Mouse (Mus musculus): Measurements from ENCODE around the gene Rasgef1c.

DNA sequence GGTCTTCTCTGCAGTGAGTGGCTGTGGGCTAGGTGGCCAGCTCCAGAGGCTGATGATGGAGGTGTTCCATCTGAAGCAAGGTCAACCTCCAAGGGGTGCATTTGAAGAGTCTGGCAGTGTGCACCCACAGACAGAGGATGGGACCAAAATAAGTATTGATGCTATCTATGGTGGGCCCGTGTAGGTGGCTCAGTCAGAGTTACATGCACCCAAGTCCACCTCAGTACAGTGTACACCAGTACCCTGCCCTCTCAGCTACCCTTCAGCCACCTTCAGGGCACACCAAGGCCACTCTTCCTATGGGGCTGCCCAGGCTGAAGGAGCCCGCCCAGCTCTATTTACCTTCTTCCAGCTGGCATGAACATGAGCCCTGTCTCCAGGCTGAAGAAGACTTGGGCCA, 68.1 kb downstream of the Rasgef1c start:
- TF ChIP-seq CTCF (IDR thresholded peaks at IDR 0.05; ENCODE audit: low read depth), result no peak
- TF ChIP-seq EP300 (IDR thresholded peaks at IDR 0.05; ENCODE audit: low read depth), result no peak

Measured in heart, postnatal 0 days (tissue).